Mouse (Mus musculus): ENCODE data around the gene Gkap1.

The Gkap1 gene

DNA sequence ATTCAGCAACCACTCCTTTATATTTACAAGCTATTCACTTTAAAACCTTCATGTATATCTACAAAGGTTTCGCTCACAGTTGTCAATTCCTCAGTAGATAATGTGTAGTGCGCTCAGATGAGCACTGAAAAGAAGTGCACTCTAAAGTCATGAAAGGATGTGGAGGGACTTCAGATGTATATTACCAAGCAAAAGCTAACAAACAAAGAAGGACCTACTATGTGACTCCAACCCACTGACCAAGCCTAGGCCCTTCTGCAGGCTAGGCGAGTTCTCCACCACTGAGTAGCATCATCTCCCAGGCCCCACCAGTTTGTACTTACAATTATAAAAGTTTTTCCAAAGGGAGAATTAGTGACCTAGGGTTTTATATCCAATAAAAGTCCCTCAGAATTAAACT is 71.3 kb downstream of the Gkap1 start:
- in situ Hi-C loops (cut with MboI, MseI), result no loop called here

DNA sequence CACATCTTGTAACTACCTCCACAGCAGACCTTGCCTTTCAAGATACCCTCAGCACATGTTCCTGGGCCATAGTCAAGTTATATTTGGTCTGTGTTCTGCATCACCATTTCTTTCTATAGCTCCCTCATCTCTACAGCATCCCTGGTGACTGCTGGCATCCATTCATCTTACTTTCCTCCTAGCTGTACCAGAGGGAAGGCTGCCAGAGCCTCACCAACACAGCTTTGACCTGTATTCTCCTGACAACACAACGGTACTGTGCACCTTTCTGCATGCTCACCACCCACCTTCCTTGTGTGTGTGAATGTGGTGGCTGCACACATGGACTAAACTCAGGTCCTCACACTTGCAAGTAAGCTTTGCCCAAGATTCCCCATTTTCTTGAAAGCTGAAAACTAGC is 72.6 kb downstream of the Gkap1 start:
- in situ Hi-C loops (cut with MboI, MseI), result no loop called here

GRCm38 (mm10) chr13:58201908-58202307 is 73.6 kb downstream of the Gkap1 start:
- in situ Hi-C loops (cut with MboI, MseI), result no loop called here

DNA sequence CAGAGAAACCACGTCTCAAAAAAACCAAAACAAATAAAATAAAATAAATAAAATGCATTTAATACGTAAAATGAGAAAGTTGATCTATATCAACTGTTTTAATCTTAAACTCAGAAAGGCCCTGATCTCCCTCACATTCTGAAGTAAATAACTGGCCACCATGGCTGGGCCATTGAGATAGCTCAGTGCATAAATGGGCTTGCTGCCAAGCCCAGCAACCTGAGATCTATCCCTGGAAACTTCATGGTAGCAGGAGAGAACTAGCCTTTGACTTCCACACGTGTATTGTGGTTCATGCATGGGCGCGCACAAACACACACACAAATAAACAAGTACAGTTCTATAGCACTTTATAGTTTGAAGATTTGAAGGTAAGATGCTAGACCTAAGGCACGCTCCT is 74.2 kb downstream of the Gkap1 start:
- in situ Hi-C loops (cut with MboI, MseI), result no loop called here

GRCm38 (mm10) chr13:58197981-58198640 is 77.4 kb downstream of the Gkap1 start:
- in situ Hi-C loops (cut with MboI, MseI), result no loop called here

DNA sequence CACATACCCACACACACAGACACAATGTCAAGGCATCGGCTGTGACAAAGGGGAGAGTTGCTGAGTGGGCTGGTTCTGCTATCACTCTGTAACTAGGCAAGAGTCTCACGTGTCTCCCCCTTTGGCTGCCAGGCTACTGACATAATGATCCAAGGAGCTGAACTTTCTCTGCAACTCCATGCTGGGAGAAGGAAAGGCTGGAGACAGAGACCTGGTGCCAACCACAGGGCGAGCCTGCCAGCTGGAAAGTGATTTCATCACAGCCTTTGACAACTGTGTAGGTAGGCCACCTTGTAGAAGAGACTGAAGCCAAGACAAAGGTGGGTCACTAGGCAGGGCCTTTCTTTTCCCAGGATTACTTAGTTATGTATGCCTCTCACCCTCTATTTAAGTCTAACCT is 78.3 kb downstream of the Gkap1 start:
- in situ Hi-C loops (cut with MboI, MseI), result no loop called here

GRCm38 (mm10) chr13:58194908-58195307 is 80.6 kb downstream of the Gkap1 start:
- in situ Hi-C loops (cut with MboI, MseI), result no loop called here

GRCm38 (mm10) chr13:58193221-58193620 is 82.3 kb downstream of the Gkap1 start:
- in situ Hi-C loops (cut with MboI, MseI), result no loop called here

- in situ Hi-C loops (cut with MboI, MseI), result no loop called here
These were observed 83.4 kb downstream of the Gkap1 start for GRCm38 (mm10) chr13:58192146-58192545.

- in situ Hi-C loops (cut with MboI, MseI), result no loop called here
These were observed 84.0 kb downstream of the Gkap1 start for GRCm38 (mm10) chr13:58191516-58191915.

DNA sequence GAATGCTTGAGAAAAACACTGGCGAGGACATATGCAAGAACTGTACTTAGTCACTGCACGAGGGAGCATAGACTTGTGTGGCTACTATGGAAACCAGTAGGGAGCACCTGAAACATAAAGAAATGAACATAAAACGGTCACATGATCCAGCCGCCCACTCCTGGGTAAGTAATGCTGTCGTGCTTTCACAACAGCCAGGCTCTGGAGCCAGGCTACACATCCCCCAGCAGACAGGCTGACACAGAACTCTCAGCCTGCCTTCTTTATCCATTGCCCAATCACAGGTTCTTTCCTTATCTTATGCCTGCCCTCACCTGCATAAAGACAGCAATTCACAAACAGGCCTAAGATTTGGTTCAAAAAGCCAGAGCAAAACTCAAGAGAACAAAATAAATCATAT is 86.0 kb downstream of the Gkap1 start:
- in situ Hi-C loops (cut with MboI, MseI), result loop anchor here (5.0 kb wide), 2 partner anchors 33 to 43 kb away; no protein-coding TSS in a partner anchor

DNA sequence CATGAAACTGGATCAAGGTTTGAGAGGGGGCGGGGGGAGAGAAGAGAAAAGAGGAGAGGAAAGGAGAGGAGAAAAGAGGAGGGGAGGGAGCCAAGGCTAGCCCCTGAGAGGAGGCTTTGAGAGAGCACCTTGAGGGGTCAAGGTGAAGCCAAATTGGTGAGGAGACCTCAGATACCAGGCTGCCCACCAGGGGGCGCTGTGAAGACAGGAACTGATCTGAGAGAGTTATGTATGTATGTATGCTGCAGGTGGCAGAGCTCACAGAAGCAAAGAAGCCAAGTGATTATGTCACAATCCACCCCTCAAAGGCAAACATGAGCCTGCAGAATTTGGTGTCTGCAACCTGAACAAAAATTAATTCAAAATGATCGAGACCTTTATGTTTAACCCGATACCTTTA is 87.1 kb downstream of the Gkap1 start:
- in situ Hi-C loops (cut with MboI, MseI), result loop anchor here (5.0 kb wide), 2 partner anchors 34 to 44 kb away; no protein-coding TSS in a partner anchor

DNA sequence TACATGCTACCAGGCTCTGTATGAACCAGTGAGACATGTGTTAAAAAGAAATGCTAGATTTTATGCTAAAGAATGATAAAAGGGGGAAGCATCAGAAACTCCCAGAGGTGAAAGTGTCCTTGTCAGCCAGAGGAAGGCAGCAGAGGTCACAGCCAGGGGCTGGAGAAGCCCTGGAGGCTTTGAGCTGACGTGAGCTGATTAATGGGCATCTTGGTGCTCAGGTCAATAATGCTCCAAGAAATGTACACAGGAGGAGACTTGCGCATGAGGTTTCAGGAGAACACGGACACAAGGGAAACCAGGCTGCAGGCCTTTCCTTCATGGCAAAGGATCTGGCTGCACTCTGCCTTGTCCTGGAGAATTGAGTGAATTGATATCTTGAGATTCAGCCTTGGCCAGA is 87.7 kb downstream of the Gkap1 start:
- in situ Hi-C loops (cut with MboI, MseI), result loop anchor here (5.0 kb wide), 2 partner anchors 35 to 45 kb away; no protein-coding TSS in a partner anchor

GRCm38 (mm10) chr13:58186281-58186680 is 89.2 kb downstream of the Gkap1 start:
- in situ Hi-C loops (cut with MboI, MseI), result loop anchor here (5.0 kb wide), 2 partner anchors 36 to 46 kb away; no protein-coding TSS in a partner anchor

DNA sequence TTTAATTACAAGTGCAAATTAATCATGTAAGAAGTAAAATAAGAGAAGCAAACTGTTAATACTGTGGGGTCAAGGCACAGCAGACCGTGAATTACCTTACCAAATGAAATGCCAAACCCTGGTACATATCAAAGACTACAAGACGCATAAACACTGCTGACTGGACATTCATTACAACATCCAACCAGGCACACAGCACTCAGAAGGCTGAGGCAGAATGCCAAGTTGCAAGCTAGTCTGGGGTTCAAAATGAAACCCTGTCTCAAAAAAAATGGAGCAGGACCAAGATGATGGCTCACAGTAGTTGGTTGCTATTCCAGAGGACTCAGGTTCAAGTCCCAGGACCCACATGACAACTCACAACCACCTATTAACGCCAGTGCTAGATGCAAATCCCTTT is 91.4 kb downstream of the Gkap1 start:
- in situ Hi-C loops (cut with MboI, MseI), result no loop called here
